Mouse (Mus musculus) kidney, adult 2 months (tissue): ENCODE data around the gene Ppef2.

Experiments
- CTCF ChIP-seq: fragments of 200-500 bp; conservative IDR thresholded peaks from 2 replicates; pipeline ENCODE4 v1.5.1; 2011; ENCODE audit warnings: low read depth, mild to moderate bottlenecking, control low read depth, low read length, moderate library complexity, mixed read lengths; ENCODE audit not compliant: insufficient read depth, insufficient read length
- POLR2A ChIP-seq: fragments of 200-500 bp; IDR thresholded peaks from one replicate; pipeline ENCODE4 v1.6.1; 2011; ENCODE audit warnings: low read depth, low read length, control low read depth

GRCm38 (mm10) chr5:92227782-92228181 lies 28.3 kb downstream of the Ppef2 start:
- TF ChIP-seq POLR2A (no peak), CTCF (no peak)
